Mouse (Mus musculus): ENCODE results near the gene Rps6kb2. TPM values are rescaled to one million over a fixed set of nuclear protein-coding genes. Genes with fewer than 3 reads are reported as not detected.

Rps6kb2 gene
- polyA plus RNA-seq, 1 experiment from 2014 or later, result 46.8 TPM

GRCm38 (mm10) chr19:4164100-4164499 lies 946 bp upstream of the Rps6kb2 start:
- Histone ChIP-seq H3K4me2 (no peak overlapping the region), H3K4me3 (ENCODE audit: low read depth, low read length) (no peak overlapping the region), H3K36me3 (ENCODE audit: control insufficient read depth, insufficient read depth, low read length) (peaks cover 9% of the 10 kb centered on the region; the same call in 1 of the 2 replicates), H3K4me1 (ENCODE audit: control insufficient read depth, insufficient read depth, low read length) (peaks cover 12% of the 10 kb centered on the region), H3K9me3 (ENCODE audit: control insufficient read depth, low read length) (no peaks in the 10 kb centered on the region), H3K9ac (ENCODE audit: low read length) (no peak overlapping the region), H3K27me3 (ENCODE audit: control insufficient read depth, insufficient read depth, low read length) (no peaks in the 10 kb centered on the region), H3K27ac (ENCODE audit: low read depth, low read length) (no peak overlapping the region)
- ATAC-seq (ENCODE audit: low FRiP score) (no peak), DNase-seq (ENCODE audit: low spot score, missing footprints) (no peak)
- 79% methylated on average over 3 of the region's 3 CpGs for WGBS

- H3K27me3 ChIP-seq (ENCODE audit: control insufficient read depth, insufficient read depth, low read length), result no peaks in the 10 kb centered on the region
- H3K9me3 ChIP-seq (ENCODE audit: control insufficient read depth, low read length), result no peaks in the 10 kb centered on the region
- peak overlapping the region; percentile 51 for H3K4me3 ChIP-seq (ENCODE audit: low read depth, low read length)
- peak overlapping the region; percentile 57 for H3K4me2 ChIP-seq
- peaks cover 12% of the 10 kb centered on the region for H3K4me1 ChIP-seq (ENCODE audit: control insufficient read depth, insufficient read depth, low read length)
- H3K36me3 ChIP-seq (ENCODE audit: control insufficient read depth, insufficient read depth, low read length), result peaks cover 10% of the 10 kb centered on the region; the same call in 1 of the 2 replicates
- H3K27ac ChIP-seq (ENCODE audit: low read depth, low read length), result peak overlapping the region; percentile 52
- peak overlapping the region; percentile 72 for H3K9ac ChIP-seq (ENCODE audit: low read length)
- WGBS, result 34% methylated on average over 4 of the region's 4 CpGs
- DNase-seq (ENCODE audit: low spot score, missing footprints) (no peak), ATAC-seq (ENCODE audit: low FRiP score) (peak; percentile 43; the same call in 1 of the 2 replicates)
These were observed 361 bp upstream of the Rps6kb2 start for GRCm38 (mm10) chr19:4163543-4163887.

- 94% methylated on average over 8 of the region's 8 CpGs for WGBS
- DNase-seq (ENCODE audit: low spot score, missing footprints), result no peak
- Histone ChIP-seq H3K9me3 (ENCODE audit: control insufficient read depth, low read length) (no peaks in the 10 kb centered on the region), H3K4me1 (ENCODE audit: control insufficient read depth, insufficient read depth, low read length) (peaks cover 12% of the 10 kb centered on the region), H3K4me2 (no peak overlapping the region), H3K36me3 (ENCODE audit: control insufficient read depth, insufficient read depth, low read length) (peaks cover 27% of the 10 kb centered on the region; the same call in 1 of the 2 replicates), H3K27ac (ENCODE audit: low read depth, low read length) (no peak overlapping the region), H3K4me3 (ENCODE audit: low read depth, low read length) (no peak overlapping the region), H3K9ac (ENCODE audit: low read length) (no peak overlapping the region), H3K27me3 (ENCODE audit: control insufficient read depth, insufficient read depth, low read length) (no peaks in the 10 kb centered on the region)
- ATAC-seq (ENCODE audit: low FRiP score), result no peak
These were observed 4.1 kb downstream of the Rps6kb2 start for GRCm38 (mm10) chr19:4159049-4159448.

GRCm38 (mm10) chr19:4156771-4157170 lies 6.4 kb downstream of the Rps6kb2 start:
- H3K4me2 ChIP-seq, result no peak overlapping the region
- H3K9ac ChIP-seq (ENCODE audit: low read length), result no peak overlapping the region
- H3K27ac ChIP-seq (ENCODE audit: low read depth, low read length), result no peak overlapping the region
- H3K4me3 ChIP-seq (ENCODE audit: low read depth, low read length), result no peak overlapping the region
- DNase-seq (ENCODE audit: low spot score, missing footprints), result no peak
- no peaks in the 10 kb centered on the region for H3K4me1 ChIP-seq (ENCODE audit: control insufficient read depth, insufficient read depth, low read length)
- H3K27me3 ChIP-seq (ENCODE audit: control insufficient read depth, insufficient read depth, low read length), result no peaks in the 10 kb centered on the region
- no peaks in the 10 kb centered on the region for H3K9me3 ChIP-seq (ENCODE audit: control insufficient read depth, low read length)
- ATAC-seq (ENCODE audit: low FRiP score), result no peak
- 93% methylated on average over 12 of the region's 12 CpGs for WGBS
- H3K36me3 ChIP-seq (ENCODE audit: control insufficient read depth, insufficient read depth, low read length), result peaks cover 27% of the 10 kb centered on the region; the same call in 1 of the 2 replicates

- H3K36me3 ChIP-seq (ENCODE audit: control insufficient read depth, insufficient read depth, low read length), result peaks cover 27% of the 10 kb centered on the region; the same call in 1 of the 2 replicates
- no peak overlapping the region for H3K4me3 ChIP-seq (ENCODE audit: low read depth, low read length)
- H3K4me1 ChIP-seq (ENCODE audit: control insufficient read depth, insufficient read depth, low read length), result no peaks in the 10 kb centered on the region
- ATAC-seq (ENCODE audit: low FRiP score) (no peak), DNase-seq (ENCODE audit: low spot score, missing footprints) (no peak)
- no peak overlapping the region for H3K4me2 ChIP-seq
- no peaks in the 10 kb centered on the region for H3K27me3 ChIP-seq (ENCODE audit: control insufficient read depth, insufficient read depth, low read length)
- no peaks in the 10 kb centered on the region for H3K9me3 ChIP-seq (ENCODE audit: control insufficient read depth, low read length)
- 69% methylated on average over 20 of the region's 20 CpGs for WGBS
- H3K9ac ChIP-seq (ENCODE audit: low read length), result no peak overlapping the region
- no peak overlapping the region; the same call in 1 of the 2 replicates for H3K27ac ChIP-seq (ENCODE audit: low read depth, low read length)
These were observed 7.0 kb downstream of the Rps6kb2 start for GRCm38 (mm10) chr19:4156073-4156579.

- Histone ChIP-seq H3K36me3 (ENCODE audit: control insufficient read depth, insufficient read depth, low read length) (peaks cover 30% of the 10 kb centered on the region), H3K4me2 (no peak overlapping the region), H3K27ac (ENCODE audit: low read depth, low read length) (no peak overlapping the region; the same call in 1 of the 2 replicates), H3K4me3 (ENCODE audit: low read depth, low read length) (no peak overlapping the region), H3K4me1 (ENCODE audit: control insufficient read depth, insufficient read depth, low read length) (no peaks in the 10 kb centered on the region), H3K9ac (ENCODE audit: low read length) (no peak overlapping the region), H3K27me3 (ENCODE audit: control insufficient read depth, insufficient read depth, low read length) (no peaks in the 10 kb centered on the region), H3K9me3 (ENCODE audit: control insufficient read depth, low read length) (no peaks in the 10 kb centered on the region)
- ATAC-seq (ENCODE audit: low FRiP score) (no peak), DNase-seq (ENCODE audit: low spot score, missing footprints) (no peak)
- 78% methylated on average over 6 of the region's 6 CpGs for WGBS
These were observed 7.7 kb downstream of the Rps6kb2 start for GRCm38 (mm10) chr19:4155223-4156072.

- H3K9ac ChIP-seq (ENCODE audit: low read length), result no peak overlapping the region
- H3K9me3 ChIP-seq (ENCODE audit: control insufficient read depth, low read length), result no peaks in the 10 kb centered on the region
- no peak for ATAC-seq (ENCODE audit: low FRiP score)
- no peaks in the 10 kb centered on the region for H3K4me1 ChIP-seq (ENCODE audit: control insufficient read depth, insufficient read depth, low read length)
- no peak overlapping the region for H3K4me3 ChIP-seq (ENCODE audit: low read depth, low read length)
- DNase-seq (ENCODE audit: low spot score, missing footprints), result no peak
- H3K36me3 ChIP-seq (ENCODE audit: control insufficient read depth, insufficient read depth, low read length), result peaks cover 33% of the 10 kb centered on the region
- no peak overlapping the region for H3K4me2 ChIP-seq
- H3K27ac ChIP-seq (ENCODE audit: low read depth, low read length), result no peak overlapping the region
- WGBS, result 88% methylated on average over 13 of the region's 13 CpGs
- H3K27me3 ChIP-seq (ENCODE audit: control insufficient read depth, insufficient read depth, low read length), result no peaks in the 10 kb centered on the region
These were observed 8.5 kb downstream of the Rps6kb2 start for GRCm38 (mm10) chr19:4154437-4155222.

- Histone ChIP-seq H3K4me2 (no peak within 1 kb of the TSS), H3K27me3 (ENCODE audit: control insufficient read depth, insufficient read depth, low read length) (no peaks in the 10 kb centered on the region), H3K4me3 (ENCODE audit: low read depth, low read length) (no peak within 1 kb of the TSS), H3K27ac (ENCODE audit: low read depth, low read length) (no peak within 1 kb of the TSS), H3K9me3 (ENCODE audit: control insufficient read depth, low read length) (no peaks in the 10 kb centered on the region), H3K4me1 (ENCODE audit: control insufficient read depth, insufficient read depth, low read length) (peaks cover 7% of the 10 kb centered on the region), H3K36me3 (ENCODE audit: control insufficient read depth, insufficient read depth, low read length) (peaks cover 24% of the 10 kb centered on the region), H3K9ac (ENCODE audit: low read length) (no peak within 1 kb of the TSS)
- no peak for ATAC-seq (ENCODE audit: low FRiP score)
- 74% methylated on average over 11 of the region's 11 CpGs for WGBS
- DNase-seq (ENCODE audit: low spot score, missing footprints), result no peak
These were observed 9.9 kb downstream of the Rps6kb2 start, which contains the start of gene Ptprcap for GRCm38 (mm10) chr19:4153232-4153654. Ptprcap (plus strand) TSS chr19:4153604.

All from midbrain, embryonic 11.5 days (tissue).